ENCODE assay signal across 8 mouse cellular contexts in the genomic region with DNA sequence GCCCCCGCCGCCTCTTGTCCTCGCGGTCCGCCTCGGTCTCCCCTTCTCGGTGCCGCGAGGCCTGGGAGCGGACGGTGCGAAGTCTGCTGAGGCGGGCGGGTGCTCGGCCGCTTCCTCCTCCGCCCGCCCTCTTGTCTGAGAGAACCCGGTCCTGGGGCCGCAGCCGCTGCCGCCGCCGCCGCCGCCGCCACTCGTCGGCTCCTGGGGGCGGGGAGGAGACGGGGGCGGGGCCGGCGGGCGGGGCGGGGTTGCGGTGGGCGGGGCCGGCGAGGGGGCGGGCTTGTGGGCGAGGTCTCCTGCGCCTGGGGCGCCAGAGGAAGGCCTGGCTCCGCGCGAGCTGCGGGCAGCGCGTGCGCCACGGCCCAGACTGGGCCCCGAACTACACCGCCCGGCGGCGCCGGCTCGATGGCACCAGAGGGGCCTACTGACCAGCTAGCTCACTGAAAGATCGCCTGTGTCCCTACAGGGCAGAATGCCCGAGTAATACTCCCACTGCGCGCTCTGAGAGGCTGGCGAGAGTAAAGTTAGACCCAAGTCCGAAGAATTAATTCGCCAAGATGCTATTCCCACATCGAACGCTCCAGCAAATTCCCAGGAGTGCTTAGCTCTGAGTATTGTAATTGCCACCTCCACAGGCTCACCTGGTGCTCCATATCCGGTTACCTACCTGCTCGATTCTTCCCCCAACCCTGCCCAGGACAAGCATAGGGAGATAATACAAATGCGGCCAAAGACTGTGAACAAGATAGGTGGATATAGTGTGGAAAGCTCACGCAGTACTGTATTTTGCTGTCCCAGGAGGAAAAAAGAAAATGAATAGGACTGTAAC. TPM values are rescaled to one million over a fixed set of nuclear protein-coding genes. Genes with fewer than 3 reads are reported as not detected.
DNase-seq lines count a peak whose midpoint lies in the region; ATAC-seq lines count a peak whose summit lies in the region.

Gene Smurf2 (minus strand): TSS at position 165 of the 829 bp plus-strand sequence.

- peak; percentile 84 for DNase-seq in adrenal gland, adult 18-20 months (ENCODE audit: low spot score in 2 of 2)
- peak; percentile 89 for DNase-seq in embryo, embryonic 10.5 days (ENCODE audit: low spot score)
- DNase-seq in gastrocnemius, postnatal 14 days = peak; percentile 90
- DNase-seq in left cerebral cortex, postnatal 10 days (ENCODE audit: extremely low spot score in 1 of 2, low spot score in 2 of 2) = peak; percentile 74 to 92
- DNase-seq in right cerebral cortex, postnatal 10 days (ENCODE audit: low spot score in 2 of 2) = peak; percentile 88 to 89
- peak; percentile 76 for DNase-seq in urinary bladder, postnatal 25 days (ENCODE audit: low spot score)

- intact Hi-C loops in gastrocnemius, postnatal 14 days (cut with DNase I; ENCODE audit: low total_unique reads) = loop anchor here (5.0 kb wide), 1 partner anchor 57 kb away; no protein-coding TSS in a partner anchor
- intact Hi-C loops in left cerebral cortex, postnatal 10 days (cut with DNase I) = no loop called here

- ATAC-seq in inflammation-experienced regulatory T-cells, adult 6 months = peak; percentile 79
- peak; percentile 92 for ATAC-seq in megakaryocyte progenitor cell, adult 5-6 weeks (replicated peaks; ENCODE audit: poor library complexity)

RNA-seq across cellular contexts. Expression of gene Smurf2, which starts in this region (rescaled TPM):
- 10 to 100 TPM; 34.7 to 38.7 TPM for total RNA-seq in adrenal gland, adult 18-20 months (2021)
- 10 to 100 TPM; 20.8 to 21.7 TPM for total RNA-seq in gastrocnemius, postnatal 14 days (2021)
- polyA plus RNA-seq in inflammation-experienced regulatory T-cells, adult 6 months (2017; shearing (Covaris generic)) = 10 to 100 TPM in 2 of 3 experiments, 1 to 10 TPM in 1; 8.4 to 25.2 (median 21.6) TPM
- total RNA-seq in left cerebral cortex, postnatal 10 days (2021) = 10 to 100 TPM; 29.1 to 29.6 TPM
- 23.3 and 25.3 TPM in 2 replicates for total RNA-seq in megakaryocyte progenitor cell, adult 5-6 weeks (2015)
- 24.9 and 30.7 TPM in 2 replicates for total RNA-seq in megakaryocyte progenitor cell, adult 5-6 weeks (2017)

Comparison
In these comparisons a context has a peak if more than half of its experiments do, and no peak if none do; other contexts are left out.
1. Peak in every context shown above with its lines: DNase-seq and ATAC-seq.